Mouse (Mus musculus): ENCODE results near the gene Gm17660.
"Not testable (repeated sequence)": the region's sequence is repeated elsewhere in the genome, so short reads cannot be mapped to it uniquely, and the experiment has no call there.

Gene Gm17660

DNA sequence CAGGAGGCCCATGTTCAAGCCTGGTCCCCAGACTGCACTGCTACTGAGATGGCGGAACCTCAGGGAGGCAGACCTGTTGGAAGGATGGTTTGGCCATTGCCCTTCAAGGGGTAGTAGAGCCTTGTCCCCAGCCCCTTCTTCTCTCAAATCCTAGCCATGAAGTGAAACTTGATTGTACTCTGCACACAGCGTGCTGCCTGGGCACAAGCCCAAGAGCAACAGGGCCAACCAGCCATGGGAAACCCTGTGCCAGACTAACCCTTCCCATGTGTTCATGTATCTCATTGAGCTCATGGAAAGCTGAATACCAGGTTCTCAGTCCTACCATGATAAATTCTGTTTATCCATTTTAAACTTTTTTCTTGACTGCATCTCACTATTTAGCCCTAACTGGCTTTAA is 34.5 kb downstream of the Gm17660 start:
- DNase-seq (ENCODE audit: low read depth, low spot score): no peak

DNA sequence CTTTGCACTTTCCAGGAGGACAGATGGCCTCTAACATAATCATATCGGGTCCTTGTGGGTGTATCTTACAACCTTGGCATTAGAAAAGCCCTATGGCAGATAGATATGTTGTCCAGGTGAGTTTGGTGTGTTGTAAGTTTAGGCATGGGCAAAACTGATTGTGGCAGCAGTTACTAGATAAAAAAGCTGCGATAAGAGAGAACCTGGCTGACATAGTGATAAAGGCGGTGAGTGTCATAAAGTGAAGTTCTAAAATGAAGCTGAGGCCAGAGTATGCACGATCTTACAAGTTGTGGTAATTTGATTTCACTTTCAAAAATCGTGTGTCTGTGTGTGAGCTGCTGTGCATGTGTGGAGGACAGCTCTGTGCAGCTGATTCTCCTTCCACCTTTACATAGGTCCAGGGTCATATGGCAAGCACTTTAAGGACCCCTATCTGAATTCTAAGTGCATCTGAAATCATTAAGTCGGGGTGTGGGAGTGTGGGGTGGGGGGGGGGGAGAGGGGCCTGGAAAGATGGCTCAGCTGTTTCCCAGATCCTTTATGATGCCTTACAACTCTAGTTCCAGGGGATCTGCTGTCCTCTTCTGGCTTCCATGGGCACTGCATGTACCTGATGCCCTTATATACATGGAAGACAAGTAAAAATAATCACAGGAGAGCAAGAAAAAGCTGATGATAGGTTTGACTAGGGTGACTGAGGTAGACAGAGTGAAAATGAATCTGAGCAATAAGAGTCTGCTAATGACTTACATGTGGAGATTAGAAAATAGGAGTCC is 38.1 kb downstream of the Gm17660 start:
- no peak for DNase-seq (ENCODE audit: low read depth, low spot score)

DNA sequence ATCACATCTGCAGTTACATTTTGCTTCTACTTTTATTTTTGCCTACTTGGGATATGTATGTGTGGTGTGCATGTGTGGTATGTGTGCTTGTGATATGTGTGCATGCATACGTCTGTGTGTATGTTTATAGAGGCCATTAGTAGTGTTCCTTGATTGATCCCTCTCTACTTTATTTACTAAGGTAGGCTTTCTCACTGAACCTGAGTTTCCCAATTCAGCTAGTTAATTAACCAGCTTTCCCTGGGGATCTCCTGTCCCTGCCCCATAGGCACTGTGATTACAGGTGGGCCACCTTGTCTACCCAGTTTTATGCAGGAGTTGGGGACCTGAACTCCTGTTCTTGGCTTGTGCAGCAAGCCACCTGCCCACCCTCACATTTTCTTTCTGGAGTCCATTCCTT is 40.7 kb downstream of the Gm17660 start:
- no peak for DNase-seq (ENCODE audit: low read depth, low spot score)

DNA sequence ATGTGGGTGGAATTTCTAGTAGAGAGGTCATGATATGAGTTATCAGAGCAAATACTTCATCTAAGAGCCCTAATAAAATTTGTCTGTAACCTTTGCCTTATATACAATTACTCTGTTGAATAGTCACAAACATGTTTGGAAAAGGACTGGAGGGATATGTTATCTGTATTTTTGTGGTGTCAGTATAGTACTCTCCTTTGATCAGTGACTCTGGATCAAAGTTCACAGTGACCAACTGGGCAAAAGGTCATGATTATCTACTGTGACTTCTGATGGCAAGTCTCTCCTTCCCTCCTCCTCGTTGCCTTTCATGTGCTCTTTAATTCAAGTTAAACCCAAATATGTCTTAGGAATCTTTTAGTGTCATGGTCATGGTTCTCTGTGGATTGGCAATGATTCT is 41.6 kb downstream of the Gm17660 start:
- DNase-seq (ENCODE audit: low read depth, low spot score): no peak

DNA sequence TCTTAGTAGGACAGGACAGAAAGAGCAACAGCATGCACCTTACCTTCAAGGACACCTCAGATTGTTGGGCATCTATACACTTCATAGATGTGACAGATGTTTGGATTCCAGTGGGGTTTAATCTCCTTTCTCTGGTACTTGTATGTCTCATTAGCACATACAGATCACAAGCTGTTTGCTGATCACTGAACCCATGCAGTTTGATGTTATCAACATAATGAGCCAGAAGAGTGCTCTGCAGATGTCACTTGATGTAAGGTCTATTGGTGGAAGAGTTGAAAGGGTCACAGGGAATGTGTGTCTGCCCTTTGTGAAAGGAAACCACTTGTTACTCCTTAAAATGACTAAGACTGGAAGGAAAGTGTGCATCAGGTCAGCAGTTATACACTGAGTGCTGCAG is 42.3 kb downstream of the Gm17660 start:
- DNase-seq (ENCODE audit: low read depth, low spot score): no peak

DNA sequence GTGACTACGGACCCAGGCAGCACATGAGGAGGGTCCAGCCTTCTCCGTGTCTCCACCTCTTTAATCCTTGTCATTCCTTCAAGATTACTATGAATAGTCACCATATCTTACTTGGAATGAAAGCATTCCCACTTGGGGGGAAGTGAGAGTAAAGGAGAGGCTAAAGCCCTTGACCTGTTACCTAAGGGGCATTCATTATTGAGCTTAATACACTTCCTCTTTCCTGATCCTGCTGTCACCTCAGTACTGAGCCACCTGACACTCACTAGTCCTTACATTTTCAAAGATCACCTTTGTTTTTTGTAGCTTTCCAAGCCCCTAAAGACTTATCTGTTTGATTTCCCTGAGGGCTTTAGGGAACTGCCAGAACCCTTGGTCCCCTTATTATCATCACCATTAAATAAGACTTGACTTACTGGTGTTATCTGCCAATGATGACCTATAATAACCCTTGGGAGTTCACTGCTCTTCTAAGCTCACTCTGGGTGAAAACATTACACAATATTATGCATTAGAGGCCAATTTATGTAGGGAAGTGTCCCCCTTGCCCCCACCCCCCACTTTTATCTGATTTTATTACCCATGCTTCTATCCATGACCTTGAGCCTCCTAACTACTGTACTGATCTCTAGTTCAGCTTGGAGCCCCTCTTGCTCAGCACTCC is 44.8 kb downstream of the Gm17660 start:
- no peak for DNase-seq (ENCODE audit: low read depth, low spot score)

DNA sequence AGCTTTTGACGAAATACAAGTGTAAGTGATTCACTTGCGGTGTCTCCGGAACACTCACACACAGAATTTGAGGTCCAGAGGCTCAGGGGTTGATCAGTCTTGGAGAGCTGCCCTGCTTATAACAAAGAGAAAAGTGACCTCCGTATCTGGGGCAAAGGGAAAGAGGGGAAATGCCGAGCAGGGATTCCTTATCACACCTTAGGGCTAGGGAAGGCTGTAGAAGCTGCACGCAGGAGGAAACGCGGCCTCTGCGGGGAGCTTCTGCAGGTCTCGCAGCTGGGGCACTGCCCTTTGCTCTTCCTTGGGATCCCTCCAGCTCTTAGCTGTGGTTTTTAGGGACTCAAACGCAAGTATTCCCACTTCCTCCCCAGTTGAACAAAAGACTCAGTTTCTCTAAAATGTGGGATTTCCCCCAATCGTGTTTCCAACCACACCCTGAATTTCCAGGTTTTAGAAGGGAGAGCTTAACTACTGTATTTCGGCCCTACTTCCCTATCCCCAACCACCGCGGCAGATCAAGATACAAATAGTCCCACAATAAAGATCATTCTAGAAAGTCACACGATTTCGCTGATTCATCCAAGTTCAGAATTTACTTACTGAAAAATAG is 52.1 kb downstream of the Gm17660 start:
- no peak for DNase-seq (ENCODE audit: low read depth, low spot score)

DNA sequence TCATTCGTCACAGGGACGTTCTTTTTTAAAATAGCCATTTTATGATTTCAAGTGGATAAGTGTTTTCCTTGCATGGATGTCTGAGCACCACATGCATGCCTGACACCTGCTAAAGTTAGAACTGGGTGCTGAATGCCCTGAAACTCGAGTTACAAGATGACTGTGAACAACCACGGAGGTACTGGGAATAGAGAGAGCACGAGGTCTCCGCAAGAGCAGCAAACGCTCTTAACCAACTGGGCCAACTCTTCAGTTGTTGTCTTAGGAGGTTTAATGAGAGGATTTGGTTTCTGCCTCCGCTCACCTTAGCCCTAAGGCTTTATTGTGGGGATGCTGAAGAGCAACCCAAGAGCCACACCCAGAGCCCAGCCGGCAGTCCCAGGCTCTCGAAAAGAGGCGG is 52.6 kb downstream of the Gm17660 start:
- no peak for DNase-seq (ENCODE audit: low read depth, low spot score)

DNA sequence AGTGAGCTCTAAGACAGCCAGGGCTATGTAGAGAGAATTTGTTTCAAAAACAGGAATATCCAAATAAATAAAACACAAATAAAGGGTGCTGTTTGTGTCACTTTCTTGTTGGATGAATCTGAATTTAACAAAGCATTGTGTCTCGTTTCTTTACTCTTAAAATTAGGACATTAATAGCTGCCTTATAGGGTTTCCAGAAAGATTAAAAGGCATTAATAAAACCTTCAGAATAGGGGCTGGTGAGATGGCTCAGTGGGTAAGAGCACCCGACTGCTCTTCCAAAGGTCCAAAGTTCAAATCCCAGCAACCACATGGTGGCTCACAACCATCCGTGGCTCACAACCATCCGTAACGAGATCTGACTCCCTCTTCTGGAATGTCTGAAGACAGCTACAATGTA is 53.2 kb downstream of the Gm17660 start:
- DNase-seq (ENCODE audit: low read depth, low spot score): not testable (repeated sequence)

DNA sequence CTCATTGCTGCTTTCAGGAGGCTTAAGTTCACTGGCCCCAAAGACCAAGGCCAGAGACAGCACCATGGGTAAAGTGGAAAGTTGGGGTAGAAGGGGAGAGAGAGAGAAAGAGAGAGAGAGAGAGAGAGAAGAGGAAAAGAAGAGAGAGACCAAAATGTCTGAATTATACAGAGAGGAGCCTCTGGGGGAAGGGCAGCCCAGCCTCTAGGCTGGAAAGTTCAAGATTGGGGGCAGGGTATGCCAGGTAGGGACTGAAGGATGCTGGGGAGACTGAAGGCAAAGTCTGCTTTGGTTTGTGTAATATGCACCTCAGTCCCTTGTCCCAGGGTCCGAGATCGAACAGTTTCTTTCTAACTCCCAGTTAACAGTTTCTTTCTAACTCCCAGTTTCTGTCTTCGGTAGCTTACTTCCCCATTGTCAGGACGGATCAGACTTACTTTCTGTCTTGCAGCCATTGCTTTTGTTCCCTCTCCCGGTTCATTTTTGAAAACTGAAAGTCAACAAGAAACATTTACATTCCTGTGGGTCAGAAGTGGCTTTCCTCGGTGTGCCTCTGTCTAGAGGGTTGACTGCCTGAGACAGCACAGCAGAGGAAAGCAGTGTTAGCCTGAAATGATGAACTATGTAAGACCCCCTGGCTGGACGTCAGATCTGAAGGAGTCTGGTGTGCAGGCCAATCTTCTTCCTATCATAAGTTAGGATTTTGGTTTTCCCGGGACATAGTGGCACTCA is 54.0 kb downstream of the Gm17660 start:
- no peak for DNase-seq (ENCODE audit: low read depth, low spot score)

DNA sequence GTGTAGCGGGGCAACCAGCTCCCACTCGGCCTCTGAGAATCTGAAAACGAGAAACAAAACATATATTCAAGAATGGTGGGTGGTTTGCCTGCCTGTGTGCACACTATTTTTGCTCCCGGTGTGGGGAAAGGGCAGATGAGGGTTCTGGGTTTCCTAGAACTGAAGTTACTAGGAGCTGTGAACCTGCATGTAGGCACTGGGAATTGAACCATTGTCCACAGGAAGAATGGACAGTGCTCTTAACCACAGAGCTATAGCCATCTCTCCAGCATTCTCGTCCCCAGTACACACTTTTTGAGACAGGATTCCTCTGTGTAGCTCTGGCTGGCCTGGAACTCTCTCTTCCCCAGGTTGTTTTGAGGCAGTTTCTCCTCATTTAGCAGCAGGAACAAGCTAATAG is 54.9 kb downstream of the Gm17660 start:
- DNase-seq (ENCODE audit: low read depth, low spot score): no peak

DNA sequence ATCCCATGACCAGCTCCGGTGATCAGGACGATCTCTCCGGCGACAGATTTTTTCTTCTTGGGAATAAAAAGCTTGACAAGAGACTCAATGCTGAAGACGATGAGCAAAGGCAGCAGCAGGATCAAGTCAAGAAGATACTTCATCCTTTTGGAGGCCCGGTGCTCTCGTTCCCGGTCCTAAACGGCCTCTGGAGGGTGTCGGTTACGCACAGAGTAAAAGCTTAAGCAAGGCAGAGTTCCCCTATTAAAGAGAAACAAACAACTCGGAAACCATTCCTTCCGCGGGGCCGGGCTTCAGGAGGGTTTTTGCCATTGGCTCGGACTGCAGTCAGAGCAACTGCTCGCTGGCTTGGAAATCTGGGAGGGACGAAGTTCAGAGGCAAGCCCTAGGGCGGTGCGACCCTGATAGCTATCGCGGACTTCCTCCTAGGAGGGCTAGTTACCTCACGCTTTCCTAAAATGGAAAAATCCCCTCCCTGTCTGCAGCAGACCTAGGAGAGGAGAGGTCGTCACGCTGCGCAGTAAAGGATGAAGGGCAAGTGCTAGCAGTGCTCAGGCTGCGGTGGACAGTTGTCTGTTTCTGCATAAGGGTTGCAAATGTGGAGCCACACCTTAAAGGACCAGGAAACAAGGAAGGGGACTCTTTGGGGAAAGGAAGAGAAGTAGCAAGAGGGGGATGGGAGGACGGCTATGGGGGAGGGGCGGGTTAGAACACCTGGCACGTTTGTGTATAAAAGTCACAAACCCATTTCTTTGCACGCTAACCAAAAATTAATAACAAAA is 55.6 kb downstream of the Gm17660 start, which contains the start of gene Hsd17b11:
Gene Hsd17b11, minus strand, starts transcription at position 323 of the 782 bp plus-strand sequence.
- DNase-seq (ENCODE audit: low read depth, low spot score): peak; percentile 68
